Mouse (Mus musculus) limb, embryonic 11.5 days (tissue): Measurements from ENCODE around the gene 2310061N02Rik. TPM values are rescaled to one million over a fixed set of nuclear protein-coding genes. Genes with fewer than 3 reads are reported as not detected.

Experiments
- polyA plus RNA-seq: library from polyadenylated mRNA; unstranded; fragments of >200 nt; fragmentation: Nextera tagmentation; extraction: Ambion mirVana; gene quantifications from 2 replicates; pipeline ENCODE4 v1.2.1, GENCODE M21; 2014

The 2310061N02Rik gene
- polyA plus RNA-seq, 1 experiment from 2014 or later, result not detected

Other genes starting within 250 kb of the 2310061N02Rik start
- gene Cldn17, start 201.0 kb downstream of the 2310061N02Rik start, polyA plus RNA-seq, result not detected in 2 replicates
- 1.6 and 2.1 TPM in 2 replicates for gene Cldn8, start 144.8 kb downstream of the 2310061N02Rik start, polyA plus RNA-seq
- gene Krtap24-1, start 95.7 kb downstream of the 2310061N02Rik start, polyA plus RNA-seq, result 0.11 TPM in 1 of 2 replicates, not detected in the other
- gene 2310079G19Rik, start 80.3 kb downstream of the 2310061N02Rik start, polyA plus RNA-seq, result not detected in 2 replicates
- not detected in 2 replicates for gene Krtap26-1, start 60.2 kb downstream of the 2310061N02Rik start, polyA plus RNA-seq
- not detected in 2 replicates for gene Krtap27-1, start 36.3 kb downstream of the 2310061N02Rik start, polyA plus RNA-seq
- not detected in 2 replicates for gene Krtap13-1, start 20.9 kb upstream of the 2310061N02Rik start, polyA plus RNA-seq
- gene Krtap13, start 43.7 kb upstream of the 2310061N02Rik start, polyA plus RNA-seq, result not detected in 2 replicates
- not detected in 2 replicates for gene 2310034C09Rik, start 50.9 kb upstream of the 2310061N02Rik start, polyA plus RNA-seq
- gene 2310057N15Rik, start 66.2 kb upstream of the 2310061N02Rik start, polyA plus RNA-seq, result not detected in 2 replicates
- gene Gm5965, start 69.9 kb upstream of the 2310061N02Rik start, polyA plus RNA-seq, result not detected in 2 replicates
- not detected in 2 replicates for gene Gm20741, start 104.3 kb upstream of the 2310061N02Rik start, polyA plus RNA-seq
- gene Krtap15, start 112.3 kb upstream of the 2310061N02Rik start, polyA plus RNA-seq, result 0.23 TPM in 1 of 2 replicates, not detected in the other
- not detected in 2 replicates for gene Krtap14, start 118.2 kb upstream of the 2310061N02Rik start, polyA plus RNA-seq
- not detected in 2 replicates for gene Krtap19-1, start 161.4 kb upstream of the 2310061N02Rik start, polyA plus RNA-seq
- not detected in 2 replicates for gene Krtap19-2, start 166.3 kb upstream of the 2310061N02Rik start, polyA plus RNA-seq
- not detected in 2 replicates for gene Krtap19-3, start 170.1 kb upstream of the 2310061N02Rik start, polyA plus RNA-seq
- gene Krtap19-4, start 177.1 kb upstream of the 2310061N02Rik start, polyA plus RNA-seq, result not detected in 2 replicates
- gene Krtap19-5, start 188.5 kb upstream of the 2310061N02Rik start, polyA plus RNA-seq, result not detected in 2 replicates
- gene Krtap19-9b, start 224.3 kb upstream of the 2310061N02Rik start, polyA plus RNA-seq, result not detected in 2 replicates